Mouse (Mus musculus) gastrocnemius, postnatal 14 days (tissue): ENCODE data around the gene Mat2b. TPM values are rescaled to one million over a fixed set of nuclear protein-coding genes. Genes with fewer than 3 reads are reported as not detected.
"Not testable (repeated sequence)": the region's sequence is repeated elsewhere in the genome, so short reads cannot be mapped to it uniquely, and the experiment has no call there.

ENCODE experiments used
- DNase-seq: peaks from one replicate; pipeline ENCODE4 v3.0.0; 2021; ENCODE audit warnings: mixed read lengths
- intact Hi-C: fragments of 180-260 bp; cut with DNase I; formaldehyde crosslinking; loops from one replicate; pipeline ENCODE4 v1.15.1; 2025; ENCODE audit warnings: low total_unique reads
- long read RNA-seq, 2 experiments: library from polyadenylated mRNA; stranded (forward); transcript quantifications; one replicate each; pipeline ENCODE4 v2.0.0; 2021
- total RNA-seq, 2 experiments: library from RNA; stranded (reverse); gene quantifications; 2 replicates each; pipeline ENCODE4 v1.2.3; 2021

Gene Mat2b
- total RNA-seq, result 10 to 100 TPM; 50.2 to 53.9 TPM
- long read RNA-seq, experiment 1, transcript Mat2b-201 (7 exons, 1,949 nt), result major isoform, 69 of 113 reads
- long read RNA-seq, experiment 1, transcript Mat2b-202 (7 exons, 2,053 nt), result minor isoform, 34 of 113 reads
- long read RNA-seq, experiment 1, partial matches to known transcripts, result 4 of 113 reads
- long read RNA-seq, experiment 1, other reads (novel, unspliced or antisense), result 6 of 113 reads
- long read RNA-seq, experiment 2, transcript Mat2b-201 (7 exons, 1,949 nt), result major isoform, 62 of 103 reads
- long read RNA-seq, experiment 2, transcript Mat2b-202 (7 exons, 2,053 nt), result minor isoform, 27 of 103 reads
- long read RNA-seq, experiment 2, partial matches to known transcripts, result 4 of 103 reads
- long read RNA-seq, experiment 2, other reads (novel, unspliced or antisense), result 10 of 103 reads

DNA sequence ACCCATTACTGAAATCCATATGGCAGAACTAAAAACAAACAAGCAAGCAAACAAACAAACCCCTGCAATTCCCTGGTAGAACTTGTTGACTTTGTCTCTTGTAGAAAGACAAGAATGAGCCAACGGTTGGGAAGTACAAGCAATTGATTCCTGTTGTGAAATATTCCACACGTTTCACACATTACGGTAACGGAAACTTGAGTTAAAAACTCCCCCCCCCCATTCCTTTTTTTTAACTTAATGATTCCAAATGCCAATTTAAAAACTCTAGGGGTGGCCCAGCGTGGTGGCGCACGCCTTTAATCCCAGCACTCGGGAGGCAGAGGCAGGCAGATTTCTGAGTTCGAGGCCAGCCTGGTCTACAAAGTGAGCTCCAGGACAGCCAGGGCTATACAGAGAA lies at the start of gene Mat2b:
Gene Mat2b (minus strand): TSS at position 101 of the 400 bp plus-strand sequence.
- intact Hi-C loops, result loop anchor here (10.0 kb wide), 1 partner anchor 60 kb away; the partner anchor contains the start of gene Ccng1
- no peak for DNase-seq

DNA sequence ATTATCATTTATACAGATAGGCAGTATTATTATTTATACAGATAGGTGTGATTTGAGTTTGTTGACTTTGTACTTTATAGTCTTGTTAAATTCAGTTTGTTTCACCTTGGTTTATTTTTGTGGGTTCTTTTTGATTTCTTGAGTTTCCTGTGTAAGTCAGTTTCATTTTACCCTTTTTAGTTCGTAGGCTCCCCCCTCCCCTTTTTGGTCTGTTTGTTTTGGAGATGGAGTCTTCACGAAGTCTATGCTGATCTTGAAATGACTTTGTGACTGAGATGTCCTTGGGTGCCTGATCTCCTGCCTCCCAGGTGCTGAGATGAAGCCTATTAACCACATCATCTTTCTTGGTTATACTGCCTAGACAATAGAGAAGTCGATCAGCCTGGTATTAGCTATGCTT lies 49.3 kb upstream of the Mat2b start:
- intact Hi-C loops, result no loop called here
- DNase-seq, result no peak

DNA sequence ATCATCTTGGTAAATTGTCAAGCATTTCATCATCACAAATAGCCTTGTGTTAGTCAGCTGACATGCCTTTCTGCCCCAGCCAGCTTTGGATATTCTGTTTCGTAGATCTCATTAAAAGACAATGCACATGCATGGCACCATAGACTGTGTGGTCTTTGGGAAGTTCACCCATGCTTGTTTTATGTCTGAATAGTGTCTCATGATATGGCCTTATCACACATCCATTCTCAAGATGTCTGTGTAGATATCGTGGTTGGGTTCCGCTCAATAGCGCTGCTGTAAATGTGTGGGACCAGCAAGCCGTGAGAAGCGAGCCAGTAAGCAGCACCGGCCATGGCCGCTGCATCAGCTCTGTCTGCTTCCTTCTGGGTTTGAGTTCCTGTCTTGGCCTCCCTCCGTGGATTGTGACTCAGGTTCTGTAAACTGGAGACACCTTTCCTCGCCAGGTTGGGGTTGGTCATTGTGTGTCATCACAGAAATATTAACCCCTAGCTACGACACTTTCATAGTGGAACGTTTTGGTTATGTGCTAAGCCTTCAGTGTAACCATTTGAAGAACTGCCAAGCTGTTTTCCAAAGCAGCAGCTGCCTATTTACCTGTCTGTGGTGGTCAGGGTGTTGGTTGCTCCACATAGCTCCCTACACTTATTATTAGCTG lies 46.7 kb upstream of the Mat2b start:
- intact Hi-C loops, result no loop called here
- DNase-seq, result no peak

GRCm38 (mm10) chr11:40737369-40737768 lies 42.4 kb upstream of the Mat2b start:
- intact Hi-C loops, result no loop called here
- DNase-seq, result no peak

- intact Hi-C loops, result no loop called here
- no peak for DNase-seq
Measured at GRCm38 (mm10) chr11:40734251-40734752, 39.3 kb upstream of the Mat2b start.

- intact Hi-C loops, result no loop called here
- peak; percentile 90 for DNase-seq
Measured at GRCm38 (mm10) chr11:40733339-40734174, 38.6 kb upstream of the Mat2b start, which contains the start of the genes Hmmr and Nudcd2. TSS of gene Hmmr (minus strand) at chr11:40733422. TSS of gene Nudcd2 (plus strand) at chr11:40733667.

- DNase-seq, result no peak
- intact Hi-C loops, result no loop called here
Measured at GRCm38 (mm10) chr11:40732997-40733338, 38.0 kb upstream of the Mat2b start.

DNA sequence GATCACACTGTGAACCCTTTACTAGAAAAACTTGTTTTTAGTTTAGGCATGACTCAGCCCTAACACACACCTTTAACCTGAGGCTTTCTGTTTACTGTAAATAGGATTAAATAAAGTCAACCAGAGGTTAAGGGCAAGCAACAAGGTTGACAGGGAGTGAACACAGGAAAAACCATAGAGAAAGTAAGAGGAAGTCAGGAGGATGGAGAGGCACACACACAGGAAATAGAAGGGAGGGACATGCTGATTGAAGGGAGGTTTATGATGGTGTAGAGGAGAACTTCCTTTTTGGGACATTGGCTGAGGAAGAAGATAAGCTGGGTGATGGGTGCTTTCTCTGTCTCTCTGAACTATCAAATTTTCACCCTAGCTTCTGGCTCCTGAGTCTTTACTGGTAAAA lies 23.3 kb upstream of the Mat2b start:
- no peak for DNase-seq
- intact Hi-C loops, result no loop called here

DNA sequence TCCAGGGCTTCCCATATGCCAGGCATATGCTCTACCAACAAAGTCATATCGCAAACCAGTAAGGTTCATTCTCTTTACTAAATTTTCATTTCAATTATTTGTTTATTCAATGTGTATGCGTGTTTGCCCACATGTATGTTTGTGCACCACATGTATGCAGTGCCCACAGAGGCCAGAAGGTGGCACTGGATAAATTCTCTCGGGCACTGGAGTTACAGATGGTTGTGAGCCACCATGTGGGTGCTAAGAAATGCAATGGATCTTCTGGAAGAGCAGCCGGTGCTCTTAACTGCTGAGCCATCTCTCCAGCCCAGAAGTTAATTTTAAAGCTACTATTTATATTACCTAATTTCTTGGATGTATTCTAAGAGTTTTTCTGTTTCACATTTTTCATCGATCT lies 20.5 kb upstream of the Mat2b start:
- intact Hi-C loops, result no loop called here
- no peak for DNase-seq

DNA sequence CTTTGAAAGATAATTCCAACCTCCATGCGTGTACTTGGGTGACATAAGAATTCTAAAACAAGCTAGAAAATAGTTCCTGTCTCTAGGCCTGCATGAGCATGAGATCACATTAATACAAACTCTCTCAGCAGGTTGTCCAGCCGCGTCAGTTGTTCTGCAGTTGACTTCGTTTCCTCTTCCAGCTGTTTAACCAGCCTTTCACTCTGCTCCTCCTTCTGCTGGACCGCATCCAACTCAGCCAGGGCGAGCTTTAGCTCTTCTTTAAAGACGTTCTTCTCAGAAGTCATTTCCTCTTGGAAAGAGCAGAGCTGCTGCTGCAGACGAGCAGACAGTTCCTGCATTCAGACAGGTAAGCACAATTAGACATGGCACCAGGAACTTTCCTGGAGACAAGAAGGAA lies 18.9 kb upstream of the Mat2b start:
- intact Hi-C loops, result no loop called here
- DNase-seq, result no peak

DNA sequence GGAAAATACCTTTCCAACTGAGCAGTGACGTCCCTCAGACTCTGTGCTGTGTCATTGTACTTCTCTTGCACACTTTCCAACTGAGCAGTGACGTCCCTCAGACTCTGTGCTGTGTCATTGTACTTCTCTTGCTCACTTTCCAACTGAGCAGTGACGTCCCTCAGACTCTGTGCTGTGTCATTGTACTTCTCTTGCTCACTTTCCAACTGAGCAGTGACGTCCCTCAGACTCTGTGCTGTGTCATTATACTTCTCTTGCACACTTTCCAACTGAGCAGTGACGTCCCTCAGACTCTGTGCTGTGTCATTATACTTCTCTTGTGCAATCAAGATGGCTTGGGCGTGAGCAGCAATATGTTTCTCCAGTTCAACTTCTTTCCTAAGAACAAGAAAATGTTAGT lies 14.9 kb upstream of the Mat2b start:
- intact Hi-C loops, DNase-seq: not testable (repeated sequence)

- intact Hi-C loops, result loop anchor here (10.0 kb wide), 1 partner anchor 60 kb away; the partner anchor contains the start of gene Ccng1
- peak; percentile 61 for DNase-seq
Measured at GRCm38 (mm10) chr11:40694311-40695087, 504 bp downstream of the Mat2b start.

GRCm38 (mm10) chr11:40693366-40693951 lies 1.5 kb downstream of the Mat2b start:
- DNase-seq, result peak; percentile 79
- intact Hi-C loops, result loop anchor here (10.0 kb wide), 1 partner anchor 61 kb away; the partner anchor contains the start of gene Ccng1

GRCm38 (mm10) chr11:40692511-40693365 lies 2.3 kb downstream of the Mat2b start:
- peak; percentile 95 for DNase-seq
- intact Hi-C loops, result loop anchor here (10.0 kb wide), 1 partner anchor 62 kb away; the partner anchor contains the start of gene Ccng1

DNA sequence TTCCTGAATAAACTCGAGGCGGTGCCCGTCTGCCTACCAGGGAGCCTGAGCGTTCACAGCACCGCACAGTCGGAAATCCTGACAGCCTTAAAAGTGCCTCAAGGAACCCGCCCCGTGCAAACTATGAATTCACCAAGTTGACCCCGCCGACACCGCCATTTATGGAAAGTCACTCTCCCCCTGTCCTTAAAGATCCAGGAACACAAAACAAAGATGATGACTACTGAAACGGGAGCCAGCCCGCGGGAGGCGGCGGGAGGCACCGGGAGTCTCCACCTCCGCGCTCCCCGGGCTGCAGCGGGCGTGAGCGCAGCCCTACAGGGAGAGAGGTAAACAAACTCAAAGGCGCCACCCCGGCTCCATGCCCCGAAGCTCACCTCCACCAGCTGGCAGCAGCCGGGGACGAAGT lies 2.9 kb downstream of the Mat2b start:
- peak; percentile 27 for DNase-seq
- intact Hi-C loops, result loop anchor here (10.0 kb wide), 1 partner anchor 63 kb away; the partner anchor contains the start of gene Ccng1

- intact Hi-C loops, result loop anchor here (10.0 kb wide), 1 partner anchor 64 kb away; the partner anchor contains the start of gene Ccng1
- DNase-seq, result no peak
Measured at GRCm38 (mm10) chr11:40690444-40691127, 4.4 kb downstream of the Mat2b start.

DNA sequence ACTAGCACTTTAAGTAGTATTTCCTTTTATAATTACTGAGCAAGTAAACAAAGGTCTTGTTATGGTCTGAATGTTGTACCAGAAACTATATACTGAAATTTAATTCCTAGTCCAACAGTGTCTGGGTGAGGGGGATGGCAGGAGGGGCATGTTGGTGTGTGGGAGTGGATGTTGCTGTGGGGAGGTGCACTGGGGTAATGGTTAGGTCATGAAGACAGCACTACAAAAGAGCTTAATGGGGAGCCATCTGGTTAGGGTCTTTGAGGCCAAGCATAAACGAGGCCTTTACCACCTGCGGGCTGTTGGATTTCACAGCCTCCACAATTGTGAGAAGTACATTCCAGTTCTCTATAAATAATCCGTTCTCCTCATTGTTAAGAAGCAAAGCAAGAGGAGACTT lies 11.7 kb downstream of the Mat2b start:
- no peak for DNase-seq
- intact Hi-C loops, result no loop called here
